Mouse (Mus musculus) limb, embryonic 10.5 days (tissue): ENCODE data around the gene Fam126a. TPM values are rescaled to one million over a fixed set of nuclear protein-coding genes. Genes with fewer than 3 reads are reported as not detected.
A peak's percentile ranks its signal among the peaks of the same experiment; 100 is the strongest.

Experiments used
- DNase-seq: peaks from one replicate; pipeline ENCODE4 v3.0.0-alpha.2; 2017; ENCODE audit warnings: low spot score
- H3K27ac ChIP-seq: fragments of 300-500 bp; sonication (generic); 2 replicates; pipeline ENCODE4 v1.5.1; 2016; ENCODE audit warnings: mild to moderate bottlenecking
- H3K27me3 ChIP-seq: fragments of 300-500 bp; sonication (generic); 2 replicates; pipeline ENCODE4 v1.6.1; 2016; ENCODE audit warnings: low read depth, mild to moderate bottlenecking; ENCODE audit not compliant: poor library complexity, severe bottlenecking
- H3K36me3 ChIP-seq: fragments of 300-500 bp; sonication (generic); 2 replicates; pipeline ENCODE4 v1.6.1; 2016; ENCODE audit warnings: mild to moderate bottlenecking, moderate library complexity
- H3K4me1 ChIP-seq: fragments of 300-500 bp; sonication (generic); 2 replicates; pipeline ENCODE4 v1.6.1; 2016
- H3K4me3 ChIP-seq: fragments of 300-500 bp; sonication (generic); 2 replicates; pipeline ENCODE4 v1.5.1; 2016; ENCODE audit warnings: mild to moderate bottlenecking, moderate library complexity
- H3K9me3 ChIP-seq: fragments of 300-500 bp; sonication (generic); replicated peaks from 2 replicates; pipeline ENCODE4 v1.6.1; 2016; ENCODE audit warnings: mild to moderate bottlenecking
- WGBS: fragments of 180-500 bp; shearing (Covaris S2); methylation state at CpG from one replicate; pipeline ENCODE4 v1.1.7; 2016; 5-methylcytosine and 5-hydroxymethylcytosine counted together
- polyA plus RNA-seq: library from polyadenylated mRNA; unstranded; fragments of >200 nt; fragmentation: Nextera tagmentation; extraction: Ambion mirVana; gene quantifications from 2 replicates; pipeline ENCODE4 v1.2.1, GENCODE M21; 2016

The Fam126a gene
- polyA plus RNA-seq, 1 experiment from 2014 or later, result 23.3 TPM

GRCm38 (mm10) chr5:24053245-24054190 lies 23.0 kb upstream of the Fam126a start:
- Histone ChIP-seq H3K27ac (no peak overlapping the region), H3K9me3 (no peaks in the 10 kb centered on the region), H3K27me3 (no peaks in the 10 kb centered on the region), H3K4me3 (no peak overlapping the region), H3K4me1 (peaks cover 5% of the 10 kb centered on the region), H3K36me3 (no peaks in the 10 kb centered on the region)
- 87% methylated on average over 9 of the region's 9 CpGs for WGBS
- DNase-seq, result peak; percentile 18

- H3K36me3 ChIP-seq, result no peaks in the 10 kb centered on the region
- H3K27me3 ChIP-seq, result no peaks in the 10 kb centered on the region
- no peak overlapping the region for H3K4me3 ChIP-seq
- WGBS, result 68% methylated on average over 16 of the region's 16 CpGs
- H3K4me1 ChIP-seq, result peaks cover 5% of the 10 kb centered on the region
- peak; percentile 26 for DNase-seq
- H3K27ac ChIP-seq, result no peak overlapping the region
- no peaks in the 10 kb centered on the region for H3K9me3 ChIP-seq
Measured at GRCm38 (mm10) chr5:24051755-24052675, 21.5 kb upstream of the Fam126a start.

DNA sequence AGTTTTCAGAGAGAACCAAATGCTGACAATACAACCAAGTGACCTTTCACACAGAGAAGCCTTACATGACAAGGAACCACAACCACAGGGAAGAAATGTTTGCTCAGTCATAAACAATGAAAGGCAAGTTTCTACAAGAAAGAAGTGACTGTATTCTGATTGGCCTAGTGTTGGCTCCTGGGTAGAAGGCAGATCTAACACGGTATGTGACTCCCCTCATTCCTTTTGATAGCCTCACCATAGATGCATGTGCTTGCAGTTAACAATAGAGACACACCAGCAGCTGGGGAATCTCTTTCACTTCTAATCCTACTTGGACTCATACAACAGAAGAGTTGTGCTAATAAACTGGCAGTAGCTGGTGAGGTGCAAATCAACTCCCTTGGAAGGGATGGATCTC lies 17.3 kb upstream of the Fam126a start:
- Histone ChIP-seq H3K36me3 (no peaks in the 10 kb centered on the region), H3K27me3 (no peaks in the 10 kb centered on the region), H3K27ac (no peak overlapping the region), H3K4me1 (peaks cover 5% of the 10 kb centered on the region), H3K4me3 (no peak overlapping the region), H3K9me3 (no peaks in the 10 kb centered on the region)
- 71% methylated on average over 1 of the region's 1 CpGs for WGBS
- no peak for DNase-seq

- Histone ChIP-seq H3K9me3 (no peaks in the 10 kb centered on the region), H3K27me3 (no peaks in the 10 kb centered on the region), H3K4me3 (no peak overlapping the region), H3K4me1 (peaks cover 4% of the 10 kb centered on the region), H3K27ac (no peak overlapping the region), H3K36me3 (no peaks in the 10 kb centered on the region)
- WGBS, result 84% methylated on average over 7 of the region's 7 CpGs
- no peak for DNase-seq
Measured at GRCm38 (mm10) chr5:24047001-24047400, 16.5 kb upstream of the Fam126a start.

GRCm38 (mm10) chr5:24045998-24046631 lies 15.6 kb upstream of the Fam126a start:
- Histone ChIP-seq H3K36me3 (no peaks in the 10 kb centered on the region), H3K27ac (no peak overlapping the region), H3K4me1 (no peaks in the 10 kb centered on the region), H3K27me3 (no peaks in the 10 kb centered on the region), H3K9me3 (no peaks in the 10 kb centered on the region), H3K4me3 (no peak overlapping the region)
- WGBS, result 72% methylated on average over 4 of the region's 4 CpGs
- DNase-seq, result no peak

GRCm38 (mm10) chr5:24044387-24044786 lies 13.9 kb upstream of the Fam126a start:
- Histone ChIP-seq H3K4me3 (no peak overlapping the region), H3K9me3 (no peaks in the 10 kb centered on the region), H3K4me1 (no peaks in the 10 kb centered on the region), H3K27ac (no peak overlapping the region), H3K27me3 (no peaks in the 10 kb centered on the region), H3K36me3 (no peaks in the 10 kb centered on the region)
- WGBS, result 71% methylated on average over 1 of the region's 1 CpGs
- DNase-seq, result no peak

DNA sequence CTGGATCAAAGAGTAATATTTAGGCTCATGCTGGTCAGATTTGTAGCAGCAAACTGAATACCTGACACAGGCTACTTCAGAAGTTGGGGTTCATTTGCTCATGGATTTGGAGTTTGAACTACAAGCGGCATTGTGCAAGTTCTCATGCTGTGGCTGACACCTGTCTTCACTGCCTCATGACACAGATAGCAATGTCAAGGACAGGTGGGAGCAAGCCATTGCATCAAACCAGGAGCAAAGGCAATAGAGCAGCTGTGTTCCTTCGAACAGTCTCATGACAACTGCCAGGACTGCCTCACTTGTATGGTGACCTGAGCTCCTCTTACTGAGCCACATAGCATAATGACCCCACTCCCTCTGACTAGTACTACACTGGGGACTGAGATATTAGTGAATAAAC lies 12.9 kb upstream of the Fam126a start:
- Histone ChIP-seq H3K4me3 (no peak overlapping the region), H3K27me3 (no peaks in the 10 kb centered on the region), H3K4me1 (peaks cover 6% of the 10 kb centered on the region; the same call in 1 of the 2 replicates), H3K36me3 (no peaks in the 10 kb centered on the region), H3K9me3 (no peaks in the 10 kb centered on the region), H3K27ac (no peak overlapping the region)
- WGBS, result 87% methylated on average over 2 of the region's 2 CpGs
- no peak for DNase-seq

DNA sequence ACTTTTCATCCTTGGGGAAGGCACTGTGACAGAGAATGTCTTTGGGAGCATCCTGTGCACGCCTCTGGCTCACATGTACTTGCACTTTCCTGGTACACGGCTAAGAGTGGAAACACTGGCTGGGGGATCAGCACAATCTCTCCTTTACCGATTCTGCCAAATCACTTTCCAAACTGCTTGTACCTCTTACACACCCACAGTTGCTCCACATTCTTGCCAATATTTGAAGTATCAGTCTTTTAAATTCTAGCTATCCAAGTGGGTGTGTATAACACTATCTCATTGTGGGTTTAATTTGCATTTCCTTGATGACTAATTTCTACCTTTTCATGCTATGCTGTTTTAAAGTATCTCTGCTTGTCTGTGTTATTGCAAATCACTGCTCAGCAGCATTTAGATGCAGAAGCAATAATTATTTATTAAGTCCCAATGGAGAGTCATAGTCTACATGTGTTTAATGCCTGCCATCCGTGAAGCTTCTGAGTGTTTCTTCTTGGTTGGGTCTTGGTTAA lies 10.9 kb upstream of the Fam126a start:
- no peak for DNase-seq
- Histone ChIP-seq H3K9me3 (no peaks in the 10 kb centered on the region), H3K4me1 (peaks cover 6% of the 10 kb centered on the region; the same call in 1 of the 2 replicates), H3K36me3 (no peaks in the 10 kb centered on the region), H3K27ac (no peak overlapping the region), H3K4me3 (no peak overlapping the region), H3K27me3 (no peaks in the 10 kb centered on the region)
- 93% methylated on average over 4 of the region's 4 CpGs for WGBS

- no peak for DNase-seq
- no peak overlapping the region for H3K4me3 ChIP-seq
- H3K9me3 ChIP-seq, result no peaks in the 10 kb centered on the region
- H3K27ac ChIP-seq, result no peak overlapping the region
- no peaks in the 10 kb centered on the region for H3K27me3 ChIP-seq
- H3K36me3 ChIP-seq, result no peaks in the 10 kb centered on the region
- H3K4me1 ChIP-seq, result peaks cover 6% of the 10 kb centered on the region; the same call in 1 of the 2 replicates
Measured at GRCm38 (mm10) chr5:24040601-24041000, 10.1 kb upstream of the Fam126a start.

DNA sequence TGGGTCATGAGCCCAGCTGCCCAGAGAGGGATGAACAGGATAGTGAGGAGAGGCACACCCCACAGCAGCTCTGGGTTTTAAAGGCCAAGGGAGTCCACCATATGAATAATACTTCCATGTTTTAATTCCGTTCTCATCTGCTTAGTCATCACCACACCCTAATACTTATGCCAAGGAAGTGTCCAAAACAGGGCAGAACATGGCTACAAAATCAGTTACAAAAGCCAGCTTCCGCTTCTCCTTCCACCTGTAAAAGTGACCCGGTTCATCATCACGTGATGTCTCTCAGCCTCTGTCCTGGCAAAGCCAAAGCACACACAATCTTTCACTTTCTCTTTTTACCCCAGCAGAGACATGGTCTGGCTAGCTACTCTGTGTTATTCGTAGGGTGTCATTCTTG lies 8.9 kb upstream of the Fam126a start:
- Histone ChIP-seq H3K4me1 (peaks cover 6% of the 10 kb centered on the region; the same call in 1 of the 2 replicates), H3K27me3 (no peaks in the 10 kb centered on the region), H3K27ac (no peak overlapping the region), H3K36me3 (no peaks in the 10 kb centered on the region), H3K4me3 (no peak overlapping the region), H3K9me3 (no peaks in the 10 kb centered on the region)
- 90% methylated on average over 5 of the region's 5 CpGs for WGBS
- no peak for DNase-seq

- Histone ChIP-seq H3K9me3 (no peaks in the 10 kb centered on the region), H3K36me3 (no peaks in the 10 kb centered on the region), H3K27me3 (no peaks in the 10 kb centered on the region), H3K4me3 (no peak overlapping the region), H3K27ac (no peak overlapping the region), H3K4me1 (peaks cover 6% of the 10 kb centered on the region; the same call in 1 of the 2 replicates)
- DNase-seq, result no peak
- 68% methylated on average over 5 of the region's 5 CpGs for WGBS
Measured at GRCm38 (mm10) chr5:24038819-24039218, 8.3 kb upstream of the Fam126a start.

GRCm38 (mm10) chr5:24038190-24038589 lies 7.7 kb upstream of the Fam126a start:
- no peaks in the 10 kb centered on the region for H3K27me3 ChIP-seq
- peaks cover 6% of the 10 kb centered on the region; the same call in 1 of the 2 replicates for H3K4me1 ChIP-seq
- no peak overlapping the region for H3K27ac ChIP-seq
- 83% methylated on average over 2 of the region's 2 CpGs for WGBS
- H3K4me3 ChIP-seq, result no peak overlapping the region
- no peaks in the 10 kb centered on the region for H3K9me3 ChIP-seq
- no peak for DNase-seq
- no peaks in the 10 kb centered on the region for H3K36me3 ChIP-seq
